Mouse (Mus musculus): ENCODE results near the gene Il21. TPM values are rescaled to one million over a fixed set of nuclear protein-coding genes. Genes with fewer than 3 reads are reported as not detected.

The Il21 gene
- polyA plus RNA-seq, 1 experiment from 2014 or later, result not detected

GRCm38 (mm10) chr3:37203984-37204428 is 28.4 kb downstream of the Il21 start:
- Histone ChIP-seq H3K4me2 (ENCODE audit: low read depth, low read length) (peak overlapping the region; percentile 96), H3K4me1 (ENCODE audit: control insufficient read depth, insufficient read depth, low read length) (no peaks in the 10 kb centered on the region; the same call in 1 of the 2 replicates), H3K27ac (ENCODE audit: low read length) (no peak overlapping the region), H3K9me3 (replicated peaks; ENCODE audit: control insufficient read depth, low read length) (no peaks in the 10 kb centered on the region), H3K36me3 (ENCODE audit: control insufficient read depth, insufficient read depth) (no peaks in the 10 kb centered on the region), H3K4me3 (ENCODE audit: low read length) (peak overlapping the region; percentile 70), H3K27me3 (ENCODE audit: control insufficient read depth, insufficient read depth, low read length) (no peaks in the 10 kb centered on the region), H3K9ac (ENCODE audit: low read length) (peak overlapping the region; percentile 82)
- ATAC-seq (replicated peaks; ENCODE audit: extremely low read depth, insufficient read depth, low FRiP score), result peak; percentile 50
- WGBS, result under 1% methylated on average over 11 of the region's 11 CpGs

DNA sequence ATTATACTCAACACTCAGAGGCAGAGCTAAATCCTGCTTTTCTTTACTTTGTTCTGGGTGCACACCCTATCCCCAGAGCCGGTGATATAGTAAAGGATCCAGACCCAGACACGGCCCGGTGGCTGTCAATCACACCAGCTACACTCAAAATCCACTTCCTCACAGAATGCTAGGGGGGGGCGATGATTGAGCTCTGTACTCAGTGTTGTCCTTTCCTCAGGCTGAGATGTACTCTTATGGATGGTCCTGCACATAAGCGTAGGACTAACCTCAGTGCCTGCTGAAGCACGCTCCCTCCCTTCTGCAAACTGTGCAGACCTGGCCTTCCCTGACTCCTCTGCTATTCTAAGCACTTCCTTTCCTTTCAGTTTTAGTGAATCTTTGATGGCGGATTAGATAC is 29.6 kb downstream of the Il21 start:
- H3K36me3 ChIP-seq (ENCODE audit: control insufficient read depth, insufficient read depth), result no peaks in the 10 kb centered on the region
- ATAC-seq (replicated peaks; ENCODE audit: extremely low read depth, insufficient read depth, low FRiP score), result no peak
- WGBS, result 83% methylated on average over 7 of the region's 7 CpGs

DNA sequence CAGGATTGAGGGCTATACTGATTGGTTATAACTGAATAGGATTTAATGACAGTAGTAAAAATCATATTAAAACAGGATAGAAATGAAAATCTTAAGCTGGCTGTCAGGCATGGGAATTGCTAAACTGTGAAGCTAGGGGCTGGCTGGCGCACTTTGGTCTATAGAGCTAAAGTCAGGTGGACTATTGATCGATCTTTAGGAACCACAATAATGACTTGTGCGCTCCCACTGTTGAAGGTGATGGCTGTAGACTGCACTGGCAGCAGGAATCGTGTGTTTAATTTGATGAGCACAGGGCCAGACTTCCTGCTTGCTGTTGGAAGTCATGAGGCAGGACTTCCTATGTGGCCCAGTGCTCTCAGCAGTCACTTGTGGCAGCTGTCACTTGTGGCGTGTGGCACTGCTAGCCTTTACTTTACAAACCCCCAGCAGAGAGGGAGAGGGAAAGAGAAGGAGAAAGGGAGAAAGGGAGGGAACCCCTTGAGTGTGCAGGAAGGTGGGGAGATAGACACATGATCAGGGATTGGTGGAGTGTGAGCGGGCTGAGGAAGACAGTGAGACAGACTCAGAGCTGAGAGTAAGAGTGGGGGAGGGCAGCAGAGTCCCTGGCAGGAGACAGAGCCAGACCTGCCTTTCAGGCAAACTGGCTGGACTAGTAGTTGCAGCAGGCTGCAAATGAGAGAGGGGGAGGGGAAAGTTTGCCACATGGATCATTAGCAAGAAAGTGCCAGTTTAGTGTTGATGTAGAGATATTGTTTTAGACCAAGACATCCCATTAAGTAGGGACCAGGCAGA is 31.1 kb downstream of the Il21 start:
- no peak for ATAC-seq (replicated peaks; ENCODE audit: extremely low read depth, insufficient read depth, low FRiP score)
- Histone ChIP-seq H3K27me3 (ENCODE audit: control insufficient read depth, insufficient read depth, low read length) (no peaks in the 10 kb centered on the region), H3K9ac (ENCODE audit: low read length) (no peak overlapping the region), H3K4me2 (ENCODE audit: low read depth, low read length) (no peak overlapping the region), H3K36me3 (ENCODE audit: control insufficient read depth, insufficient read depth) (no peaks in the 10 kb centered on the region), H3K4me1 (ENCODE audit: control insufficient read depth, insufficient read depth, low read length) (no peaks in the 10 kb centered on the region; the same call in 1 of the 2 replicates), H3K27ac (ENCODE audit: low read length) (no peak overlapping the region), H3K9me3 (replicated peaks; ENCODE audit: control insufficient read depth, low read length) (no peaks in the 10 kb centered on the region), H3K4me3 (ENCODE audit: low read length) (no peak overlapping the region)
- 58% methylated on average over 6 of the region's 6 CpGs for WGBS

More for the DNA sequence above, 29.6 kb downstream of the Il21 start:
- Histone ChIP-seq H3K27me3 (ENCODE audit: control insufficient read depth, insufficient read depth, low read length) (no peaks in the 10 kb centered on the region), H3K4me1 (ENCODE audit: control insufficient read depth, insufficient read depth, low read length) (no peaks in the 10 kb centered on the region; the same call in 1 of the 2 replicates), H3K27ac (ENCODE audit: low read length) (no peak overlapping the region), H3K4me3 (ENCODE audit: low read length) (no peak overlapping the region), H3K9me3 (replicated peaks; ENCODE audit: control insufficient read depth, low read length) (no peaks in the 10 kb centered on the region), H3K4me2 (ENCODE audit: low read depth, low read length) (no peak overlapping the region), H3K9ac (ENCODE audit: low read length) (no peak overlapping the region)

DNA sequence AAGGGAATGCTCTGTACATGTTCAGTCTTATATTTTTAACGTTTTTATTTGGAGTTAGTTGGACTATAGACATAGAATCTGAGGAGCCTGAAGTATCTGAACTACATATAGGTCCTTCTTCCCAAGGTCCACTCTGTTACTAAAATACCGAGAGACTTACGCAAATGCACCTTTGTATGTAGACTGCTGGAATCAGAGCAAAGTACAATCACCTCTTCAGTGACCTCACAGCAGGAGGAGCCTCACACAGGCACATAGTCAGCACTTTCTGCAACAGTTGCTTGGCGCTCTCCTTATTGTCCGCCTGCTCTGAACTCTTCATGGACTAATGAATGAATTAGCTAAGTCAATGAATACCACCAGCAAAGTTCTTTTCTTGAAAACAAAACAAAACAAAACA is 34.1 kb downstream of the Il21 start:
- Histone ChIP-seq H3K9me3 (replicated peaks; ENCODE audit: control insufficient read depth, low read length) (0 out of 2 replicates have a peak, but pooled peaks cover 2% of the 10 kb centered on the region), H3K36me3 (ENCODE audit: control insufficient read depth, insufficient read depth) (no peaks in the 10 kb centered on the region), H3K9ac (ENCODE audit: low read length) (no peak overlapping the region), H3K27me3 (ENCODE audit: control insufficient read depth, insufficient read depth, low read length) (no peaks in the 10 kb centered on the region), H3K4me1 (ENCODE audit: control insufficient read depth, insufficient read depth, low read length) (no peaks in the 10 kb centered on the region; the same call in 1 of the 2 replicates), H3K4me3 (ENCODE audit: low read length) (no peak overlapping the region), H3K27ac (ENCODE audit: low read length) (no peak overlapping the region), H3K4me2 (ENCODE audit: low read depth, low read length) (no peak overlapping the region)
- ATAC-seq (replicated peaks; ENCODE audit: extremely low read depth, insufficient read depth, low FRiP score), result no peak
- 82% methylated on average over 5 of the region's 5 CpGs for whole genome bisulfite sequencing

DNA sequence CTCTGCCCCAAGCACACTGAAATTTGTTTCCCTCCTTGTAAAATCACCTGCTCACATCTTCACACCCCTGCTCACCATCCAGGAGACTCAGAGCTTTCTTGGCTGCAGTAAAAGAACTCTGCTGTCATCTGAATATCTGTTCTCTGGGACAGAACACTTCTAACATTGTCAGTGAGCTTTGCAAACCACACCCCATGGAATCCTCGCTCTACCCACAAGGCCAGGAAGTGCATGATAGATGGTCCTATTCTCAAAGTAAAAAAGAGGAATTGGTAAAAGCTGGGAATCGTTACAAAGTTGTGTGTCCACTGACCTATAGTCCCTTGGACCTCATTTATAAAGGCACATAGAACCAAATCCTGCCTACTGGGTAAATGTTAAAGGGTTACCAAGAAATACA is 40.5 kb downstream of the Il21 start:
- H3K9ac ChIP-seq (ENCODE audit: low read length), result no peak overlapping the region
- 0 out of 2 replicates have a peak, but pooled peaks cover 2% of the 10 kb centered on the region for H3K9me3 ChIP-seq (replicated peaks; ENCODE audit: control insufficient read depth, low read length)
- no peaks in the 10 kb centered on the region for H3K27me3 ChIP-seq (ENCODE audit: control insufficient read depth, insufficient read depth, low read length)
- H3K27ac ChIP-seq (ENCODE audit: low read length), result no peak overlapping the region
- no peaks in the 10 kb centered on the region for H3K4me1 ChIP-seq (ENCODE audit: control insufficient read depth, insufficient read depth, low read length)
- no peak overlapping the region for H3K4me2 ChIP-seq (ENCODE audit: low read depth, low read length)
- 52% methylated on average over 2 of the region's 2 CpGs for WGBS
- H3K4me3 ChIP-seq (ENCODE audit: low read length), result no peak overlapping the region
- no peaks in the 10 kb centered on the region for H3K36me3 ChIP-seq (ENCODE audit: control insufficient read depth, insufficient read depth)
- ATAC-seq (replicated peaks; ENCODE audit: extremely low read depth, insufficient read depth, low FRiP score), result no peak

DNA sequence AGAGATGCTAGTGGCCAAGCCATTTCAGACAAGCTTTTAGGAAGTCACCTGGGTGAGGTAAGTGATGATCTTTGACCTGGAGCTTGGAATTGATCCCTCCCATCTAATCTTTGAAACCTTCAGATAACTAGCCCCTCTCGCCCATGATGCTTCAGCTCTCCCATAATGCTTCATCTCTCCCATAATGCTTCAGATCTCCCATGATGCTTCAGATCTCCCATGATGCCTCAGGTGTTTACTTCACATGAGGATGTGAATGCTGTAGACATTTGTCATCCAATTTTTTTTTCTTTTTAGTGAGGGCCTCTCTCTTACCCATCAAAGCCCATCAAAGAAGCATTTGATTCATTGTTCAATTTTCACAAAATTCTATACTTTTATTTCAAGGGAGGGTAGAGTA is 46.9 kb downstream of the Il21 start:
- Histone ChIP-seq H3K36me3 (ENCODE audit: control insufficient read depth, insufficient read depth) (no peaks in the 10 kb centered on the region), H3K4me3 (ENCODE audit: low read length) (no peak overlapping the region), H3K4me1 (ENCODE audit: control insufficient read depth, insufficient read depth, low read length) (0 out of 2 replicates have a peak, but pooled peaks cover 3% of the 10 kb centered on the region), H3K9ac (ENCODE audit: low read length) (no peak overlapping the region), H3K27ac (ENCODE audit: low read length) (no peak overlapping the region), H3K9me3 (replicated peaks; ENCODE audit: control insufficient read depth, low read length) (no peaks in the 10 kb centered on the region), H3K4me2 (ENCODE audit: low read depth, low read length) (no peak overlapping the region), H3K27me3 (ENCODE audit: control insufficient read depth, insufficient read depth, low read length) (no peaks in the 10 kb centered on the region)
- no peak for ATAC-seq (replicated peaks; ENCODE audit: extremely low read depth, insufficient read depth, low FRiP score)
- WGBS, result 71% methylated on average over 1 of the region's 1 CpGs

DNA sequence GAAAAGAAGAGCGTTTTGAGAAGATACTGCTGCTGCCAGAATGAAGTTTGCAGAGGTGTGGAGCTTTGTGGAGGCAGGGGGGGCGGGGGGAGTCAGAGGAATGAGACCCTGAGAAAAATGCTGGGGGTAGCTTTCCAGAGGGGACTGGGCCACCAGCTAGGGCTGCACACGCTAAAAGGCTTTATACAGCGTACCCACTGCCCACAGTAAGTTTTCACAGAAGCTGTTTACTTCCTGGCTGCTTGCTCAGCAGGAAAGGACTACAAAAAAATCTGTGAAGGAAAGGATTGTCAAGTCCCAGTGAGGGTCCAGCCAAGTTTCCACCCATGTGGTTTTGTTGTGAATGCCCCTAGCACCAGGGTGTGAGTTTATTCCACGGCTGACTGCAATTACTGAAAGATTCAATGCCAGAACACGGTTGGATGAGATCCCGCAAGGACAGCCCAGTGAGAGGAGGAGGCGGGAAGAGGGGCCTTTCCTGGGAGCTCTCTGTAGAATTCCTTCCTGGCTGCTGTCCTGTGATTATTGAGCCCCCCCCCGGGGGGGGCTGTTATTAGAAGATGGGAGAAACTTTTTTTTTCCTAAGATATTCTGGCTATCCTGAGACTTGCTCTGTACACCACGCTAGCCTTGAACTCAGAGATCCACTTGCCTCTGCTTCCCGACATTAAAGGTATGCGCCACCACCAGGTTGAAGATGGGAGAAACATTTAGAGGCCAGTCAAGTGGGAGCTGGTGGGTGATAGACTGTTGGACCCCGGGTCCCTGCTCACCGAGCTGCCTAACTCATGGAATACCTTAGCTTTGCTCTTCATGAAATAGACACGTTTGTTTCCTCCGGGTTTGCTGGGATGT is 49.8 kb downstream of the Il21 start:
- 45% methylated on average over 16 of the region's 16 CpGs for WGBS
- no peaks in the 10 kb centered on the region for H3K9me3 ChIP-seq (replicated peaks; ENCODE audit: control insufficient read depth, low read length)
- H3K4me3 ChIP-seq (ENCODE audit: low read length), result no peak overlapping the region
- 0 out of 2 replicates have a peak, but pooled peaks cover 3% of the 10 kb centered on the region for H3K4me1 ChIP-seq (ENCODE audit: control insufficient read depth, insufficient read depth, low read length)
- H3K27ac ChIP-seq (ENCODE audit: low read length), result no peak overlapping the region
- H3K4me2 ChIP-seq (ENCODE audit: low read depth, low read length), result no peak overlapping the region
- 0 out of 2 replicates have a peak, but pooled peaks have one; percentile 37 for ATAC-seq (replicated peaks; ENCODE audit: extremely low read depth, insufficient read depth, low FRiP score)
- no peaks in the 10 kb centered on the region for H3K27me3 ChIP-seq (ENCODE audit: control insufficient read depth, insufficient read depth, low read length)
- no peaks in the 10 kb centered on the region for H3K36me3 ChIP-seq (ENCODE audit: control insufficient read depth, insufficient read depth)
- no peak overlapping the region for H3K9ac ChIP-seq (ENCODE audit: low read length)

DNA sequence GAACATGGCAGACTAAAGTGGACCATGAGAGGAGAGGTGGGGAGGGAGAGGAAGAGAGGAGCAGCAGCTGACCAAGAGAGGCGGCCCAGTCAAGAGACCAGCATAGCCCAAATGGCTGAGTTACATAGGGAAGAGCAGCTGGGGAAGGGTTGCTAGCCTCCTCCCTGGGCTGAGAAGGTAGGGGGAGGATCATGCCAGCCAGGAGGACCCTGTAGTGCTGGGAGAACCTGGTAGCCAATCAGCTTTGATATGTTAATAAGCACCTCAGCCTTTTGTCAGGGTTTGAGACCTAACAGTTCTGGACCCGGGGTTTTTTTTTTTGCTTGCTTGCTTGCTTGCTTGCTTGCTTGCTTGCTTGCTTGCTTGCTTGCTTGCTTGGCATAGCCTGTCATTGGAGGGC is 51.4 kb downstream of the Il21 start:
- WGBS, result 15% methylated on average over 2 of the region's 2 CpGs
- no peak for ATAC-seq (replicated peaks; ENCODE audit: extremely low read depth, insufficient read depth, low FRiP score)
- H3K27ac ChIP-seq (ENCODE audit: low read length), result no peak overlapping the region

More for the DNA sequence above, 51.4 kb downstream of the Il21 start:
- 0 out of 2 replicates have a peak, but pooled peaks cover 3% of the 10 kb centered on the region for H3K4me1 ChIP-seq (ENCODE audit: control insufficient read depth, insufficient read depth, low read length)
- H3K9ac ChIP-seq (ENCODE audit: low read length), result no peak overlapping the region
- H3K4me2 ChIP-seq (ENCODE audit: low read depth, low read length), result no peak overlapping the region
- H3K9me3 ChIP-seq (replicated peaks; ENCODE audit: control insufficient read depth, low read length), result no peaks in the 10 kb centered on the region
- no peak overlapping the region for H3K4me3 ChIP-seq (ENCODE audit: low read length)
- no peaks in the 10 kb centered on the region for H3K36me3 ChIP-seq (ENCODE audit: control insufficient read depth, insufficient read depth)
- H3K27me3 ChIP-seq (ENCODE audit: control insufficient read depth, insufficient read depth, low read length), result no peaks in the 10 kb centered on the region

All from heart, embryonic 16.5 days (tissue).